Mouse (Mus musculus) right cerebral cortex, adult 2 months (tissue): ENCODE measurements at regions not wholly inside any gene's neighbourhood (a gene's known extent, or its start where the extent isn't known, plus 50 kb on each side); places are given as distances from the start of the nearest gene placed in this dataset.
A peak's percentile ranks its signal among the peaks of the same experiment; 100 is the strongest.

Experiments
- DNase-seq, 2 experiments: peaks; one replicate each; pipeline ENCODE4 v3.0.0; 2021 to 2022; ENCODE audit warnings: low spot score in 2 of 2

DNA sequence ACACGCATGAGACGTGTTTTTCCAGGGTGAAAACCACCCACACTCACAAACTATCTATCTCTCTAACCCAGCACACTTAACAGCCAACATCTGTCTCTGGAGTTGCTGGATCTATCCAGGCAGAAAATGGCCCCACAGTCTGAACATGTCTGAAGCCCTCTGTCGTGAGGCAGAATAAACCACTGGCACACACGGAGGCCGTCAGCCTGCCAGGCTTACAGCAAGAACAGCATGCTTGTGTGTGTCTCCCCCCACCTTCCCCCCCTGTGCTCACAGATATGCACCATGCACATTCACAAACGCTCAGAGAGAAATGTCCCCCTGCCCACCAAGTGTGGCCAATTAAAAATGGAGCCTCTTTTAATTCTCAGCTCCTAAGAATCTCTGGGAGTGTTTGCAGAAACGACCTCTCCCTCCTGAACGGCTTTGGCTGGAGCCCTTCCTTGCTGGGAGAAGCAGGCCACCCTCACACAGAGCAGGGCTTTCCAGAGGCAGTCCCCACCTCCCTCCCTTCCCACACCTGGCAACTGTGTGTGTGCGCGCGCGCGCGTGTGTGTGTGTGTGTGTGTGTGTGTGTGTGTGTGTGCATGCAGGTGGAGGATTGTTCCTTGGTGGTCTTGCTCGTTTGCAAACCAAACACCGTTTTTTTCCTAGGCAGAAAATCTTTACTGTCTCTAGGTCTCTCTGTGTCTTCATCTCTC lies 88.7 kb downstream of the Edn3 start:
- DNase-seq: no peak

DNA sequence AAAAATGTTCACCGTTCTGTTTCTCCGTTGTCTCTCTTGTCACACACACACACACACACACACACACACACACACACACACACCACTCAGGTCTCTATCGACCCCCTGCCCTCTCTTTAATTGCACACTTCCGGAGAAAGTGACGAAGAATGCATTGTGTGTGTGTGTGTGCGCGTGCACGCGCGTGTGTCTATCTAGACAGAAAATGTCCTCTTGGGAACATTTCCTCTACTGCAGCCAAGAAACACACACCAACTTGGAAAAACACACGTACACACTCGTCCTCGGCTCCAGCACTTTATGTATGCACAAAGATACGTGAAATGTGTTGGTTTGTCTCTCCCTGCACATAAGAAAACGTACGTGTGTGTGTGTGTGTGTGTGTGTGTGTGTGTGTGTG lies 90.4 kb downstream of the Edn3 start:
- DNase-seq: no peak

DNA sequence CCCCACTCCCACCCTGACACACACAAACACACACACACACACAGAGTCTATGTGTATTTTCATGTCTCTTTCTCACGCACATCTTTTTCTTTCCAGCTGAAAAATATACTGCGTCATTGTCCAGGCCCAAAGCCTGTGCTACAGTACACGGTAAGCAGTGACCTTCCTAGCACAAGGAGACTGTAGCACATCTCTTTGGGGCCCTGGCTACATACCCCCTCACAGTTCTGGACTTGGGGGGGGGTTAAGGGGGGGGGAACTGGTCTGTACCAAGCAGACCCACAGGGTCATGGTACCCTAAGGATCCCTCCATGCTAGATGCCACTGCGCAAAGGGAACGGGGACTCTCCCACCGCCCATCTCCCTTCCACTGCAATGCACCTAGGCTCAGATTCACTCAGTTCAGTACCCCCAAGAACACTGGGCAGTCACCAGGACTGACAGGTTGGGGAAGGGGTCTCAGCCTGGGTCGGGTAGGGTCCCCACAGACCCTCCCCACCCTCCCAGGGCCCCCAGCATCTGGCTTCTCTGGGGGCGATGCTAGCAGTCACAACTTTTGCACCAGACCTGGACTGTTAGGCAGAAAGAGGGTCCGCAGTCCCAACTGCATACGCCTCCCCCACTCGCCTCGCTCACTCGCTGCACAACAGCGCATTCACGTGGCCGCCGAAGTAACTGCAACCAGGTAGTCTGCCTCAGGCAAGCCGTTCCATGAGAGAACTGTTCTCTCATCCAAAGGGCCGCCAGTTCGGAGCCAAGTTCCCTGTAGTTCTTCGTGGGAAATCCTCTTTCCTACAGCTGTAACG lies 91.3 kb downstream of the Edn3 start:
- DNase-seq: peak; percentile 70 to 83

DNA sequence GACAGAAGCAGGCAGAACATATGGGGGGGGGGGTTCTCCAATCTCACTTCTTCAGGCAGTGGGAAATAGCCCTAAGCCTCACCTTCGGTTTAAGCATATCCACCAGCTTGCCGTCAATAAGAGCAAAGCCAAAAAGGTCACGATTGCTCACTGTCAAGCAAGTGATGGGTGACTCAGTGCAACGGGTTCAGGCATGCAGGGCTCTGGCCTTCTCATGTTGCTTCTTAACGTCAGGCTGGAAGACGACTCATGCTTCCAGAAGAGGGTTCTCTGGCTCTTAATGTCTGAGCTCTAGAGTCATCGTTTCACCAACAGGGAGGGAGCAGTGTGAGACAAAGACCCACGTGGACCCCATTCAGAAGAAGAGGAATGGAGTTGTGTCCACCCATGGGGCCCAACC lies 93.4 kb downstream of the Edn3 start:
- no peak for DNase-seq

DNA sequence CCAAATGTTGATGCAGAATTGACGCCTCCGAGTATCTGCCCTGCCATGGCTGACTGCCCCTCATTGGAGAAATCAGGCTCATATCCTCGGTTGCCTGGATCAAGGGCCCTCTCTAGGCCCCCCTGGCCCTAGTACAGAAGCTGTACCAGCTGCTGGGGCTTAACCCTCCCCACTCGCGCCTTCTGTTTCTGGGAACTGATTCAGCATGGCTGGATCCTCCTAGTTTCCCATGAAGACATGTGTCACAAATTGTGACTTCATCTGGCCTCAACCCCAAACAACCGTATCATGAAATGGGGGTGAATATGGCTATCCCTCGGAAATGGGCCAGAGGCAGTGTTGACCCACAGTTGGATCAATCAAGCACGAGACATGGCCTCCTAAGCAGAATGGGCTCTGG lies 95.1 kb downstream of the Edn3 start:
- DNase-seq: no peak

DNA sequence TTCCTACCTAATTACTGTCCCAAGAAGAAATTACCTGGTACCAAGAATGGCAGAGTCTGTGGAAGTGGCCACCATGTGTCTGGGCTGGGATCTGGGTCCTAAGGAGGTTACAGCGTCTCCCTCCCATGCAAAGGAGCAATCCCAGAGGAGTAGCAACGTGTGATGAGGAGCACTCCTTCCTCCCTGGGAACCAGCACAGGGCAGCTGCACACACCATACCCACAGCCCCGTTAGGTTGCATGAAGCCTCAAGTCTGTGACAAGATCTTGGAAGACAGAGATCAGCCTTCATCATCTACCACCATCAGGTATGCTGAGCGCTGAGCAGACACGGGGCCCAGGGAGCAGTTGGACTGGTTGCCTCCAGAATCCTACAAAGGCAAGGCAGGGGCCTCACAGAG lies 95.7 kb downstream of the Edn3 start:
- DNase-seq: no peak

DNA sequence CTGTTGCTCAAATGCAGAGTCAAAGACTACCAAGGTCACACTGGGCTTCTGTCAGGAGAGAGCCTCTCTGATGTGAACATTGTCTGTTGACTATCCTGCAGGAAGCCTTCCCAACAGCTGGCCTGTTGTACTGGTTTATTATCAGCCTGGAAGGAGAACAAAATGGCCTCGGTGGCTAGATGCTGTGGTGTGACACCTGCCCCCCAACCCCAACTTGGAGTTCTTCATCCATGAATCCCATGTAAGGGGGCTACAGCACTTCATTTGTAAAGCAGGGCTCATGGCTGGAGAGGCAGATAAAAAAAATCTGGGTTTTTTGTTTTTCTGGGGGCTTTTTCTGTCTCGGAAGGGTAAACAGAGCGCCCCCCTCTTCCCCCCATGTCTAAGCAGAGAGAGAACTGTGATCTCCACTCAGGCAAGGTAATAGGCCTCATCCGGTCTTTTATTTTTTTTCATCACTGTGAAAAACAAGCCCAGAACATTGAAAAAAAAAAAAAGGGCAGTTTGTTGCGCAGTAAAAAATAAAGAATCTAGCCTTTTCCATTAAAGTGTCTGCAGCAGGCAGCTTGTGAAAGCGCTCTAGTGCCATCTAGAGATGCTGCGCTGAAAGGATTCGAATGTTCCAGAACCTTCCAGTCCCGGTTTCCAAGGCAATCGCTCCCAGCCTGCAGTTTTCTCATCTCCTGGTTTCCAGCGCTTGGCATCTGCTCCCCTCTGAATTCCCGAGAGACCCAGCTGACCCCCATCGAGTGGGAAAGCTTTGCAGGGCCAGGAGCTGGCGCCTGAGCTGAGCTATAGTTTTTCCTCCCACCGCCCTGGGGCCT lies 97.8 kb downstream of the Edn3 start:
- DNase-seq: peak; percentile 76 to 77

DNA sequence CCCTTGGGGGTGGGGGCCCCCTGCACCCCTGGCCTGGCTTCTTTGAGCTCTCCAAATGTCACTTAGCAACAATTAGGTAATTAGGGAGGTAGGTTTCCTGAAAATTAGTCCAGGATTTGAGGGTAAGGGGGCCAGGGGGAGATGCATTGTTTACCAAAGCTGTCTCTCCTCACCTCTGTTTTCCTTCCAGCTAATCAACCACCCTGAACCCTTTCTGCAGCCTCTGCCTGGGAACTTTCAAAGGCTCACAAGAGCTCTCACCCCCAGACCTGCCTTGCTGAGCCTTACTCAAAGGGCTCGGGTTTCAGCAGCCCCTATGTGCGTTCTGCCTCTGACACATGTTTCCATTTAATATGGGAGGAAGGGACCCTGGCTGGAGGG lies 98.4 kb downstream of the Edn3 start:
- DNase-seq: no peak

DNA sequence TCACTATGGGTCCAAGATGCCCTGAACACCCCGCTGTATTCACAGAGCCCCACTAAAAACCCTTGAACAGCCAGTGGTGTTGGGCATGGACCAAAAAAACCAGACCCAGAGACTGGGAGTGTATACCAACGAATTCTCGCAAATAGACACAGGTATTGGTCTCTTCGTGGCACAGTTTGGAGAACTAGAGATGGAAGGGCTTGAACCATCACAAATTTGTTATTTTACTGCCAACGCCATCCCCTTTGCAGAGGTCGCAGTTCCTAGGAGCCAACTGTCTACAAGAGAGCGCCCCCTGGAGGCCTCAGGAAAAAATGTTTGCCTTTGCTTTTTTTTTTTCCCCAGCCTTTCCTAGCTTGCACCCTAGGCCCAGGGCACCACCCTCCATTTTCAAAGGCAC lies 99.1 kb downstream of the Edn3 start:
- DNase-seq: peak; percentile 8 to 13

DNA sequence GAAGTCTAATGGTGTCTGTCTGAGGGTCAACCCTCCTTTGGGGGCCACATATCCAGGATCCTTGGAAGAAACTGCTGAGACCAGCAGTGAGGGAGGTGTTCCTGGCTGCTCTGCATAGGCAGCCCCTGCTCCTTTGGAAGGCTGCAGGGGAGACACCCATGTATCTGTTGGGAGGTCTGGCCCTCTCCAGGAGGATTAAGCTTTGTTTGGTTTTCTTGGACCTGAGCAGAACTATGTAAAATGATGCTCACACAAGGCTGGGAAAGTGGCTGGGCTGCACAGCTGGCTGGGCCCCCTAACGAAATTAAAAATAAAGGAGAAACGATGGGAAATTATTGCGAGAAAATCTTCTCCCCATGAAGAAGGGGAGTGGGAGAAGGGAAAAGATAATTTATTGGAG lies 104.2 kb downstream of the Edn3 start:
- no peak for DNase-seq

DNA sequence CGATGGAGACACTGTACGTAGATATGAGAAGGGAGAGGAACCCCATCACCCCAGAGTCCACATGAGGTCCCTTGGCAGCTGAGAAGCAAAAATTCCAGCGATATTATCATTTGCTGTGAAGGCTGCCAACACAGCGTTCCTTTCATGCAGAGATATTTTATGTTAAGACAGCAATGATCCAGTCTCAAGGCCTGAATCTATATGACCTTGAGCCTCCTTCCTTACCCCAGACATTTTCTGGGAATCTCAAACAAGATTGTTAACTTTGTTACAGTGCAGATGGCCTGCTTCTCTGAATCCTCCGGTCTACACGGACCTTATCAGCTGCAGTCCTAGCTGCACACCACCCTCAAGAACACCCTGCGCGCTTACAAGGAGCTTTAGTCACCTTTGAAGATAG lies 106.1 kb downstream of the Edn3 start:
- no peak for DNase-seq

DNA sequence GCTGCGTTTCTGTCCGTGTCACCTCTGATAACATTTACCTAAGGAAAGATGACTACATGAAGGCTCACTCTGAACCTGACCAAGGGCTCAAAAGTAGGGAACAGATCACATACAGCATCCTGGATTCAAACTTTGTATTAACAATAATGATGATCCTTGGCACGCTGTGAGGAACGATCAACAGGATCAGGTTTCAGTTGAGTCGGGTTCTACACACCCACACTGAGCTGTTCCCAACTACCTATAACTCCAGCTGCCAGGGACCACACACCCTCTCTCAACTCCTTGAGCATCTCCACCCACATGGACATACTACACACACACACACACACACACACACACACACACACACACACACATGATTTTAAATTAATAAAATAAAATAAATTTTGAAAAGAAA lies 107.0 kb downstream of the Edn3 start:
- DNase-seq: no peak

DNA sequence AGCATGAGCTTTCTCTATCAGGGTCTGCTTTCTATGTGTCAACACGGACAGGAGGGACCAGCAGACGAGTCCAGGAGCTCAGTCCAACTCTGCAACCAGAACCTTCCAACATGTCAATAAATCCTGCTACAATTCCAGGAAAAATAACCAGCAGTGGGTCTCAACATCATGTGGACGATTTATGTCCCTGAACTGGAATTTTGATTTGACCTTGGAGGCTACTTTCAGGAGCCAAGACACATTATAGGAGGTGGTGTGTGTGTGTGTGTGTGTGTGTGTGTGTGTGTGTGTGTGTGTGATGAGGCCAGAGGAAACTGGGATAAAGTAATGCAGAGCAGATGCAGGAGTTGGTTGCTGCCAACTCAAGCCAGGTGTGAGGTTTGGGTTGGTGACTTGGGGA lies 107.8 kb downstream of the Edn3 start:
- no peak for DNase-seq

DNA sequence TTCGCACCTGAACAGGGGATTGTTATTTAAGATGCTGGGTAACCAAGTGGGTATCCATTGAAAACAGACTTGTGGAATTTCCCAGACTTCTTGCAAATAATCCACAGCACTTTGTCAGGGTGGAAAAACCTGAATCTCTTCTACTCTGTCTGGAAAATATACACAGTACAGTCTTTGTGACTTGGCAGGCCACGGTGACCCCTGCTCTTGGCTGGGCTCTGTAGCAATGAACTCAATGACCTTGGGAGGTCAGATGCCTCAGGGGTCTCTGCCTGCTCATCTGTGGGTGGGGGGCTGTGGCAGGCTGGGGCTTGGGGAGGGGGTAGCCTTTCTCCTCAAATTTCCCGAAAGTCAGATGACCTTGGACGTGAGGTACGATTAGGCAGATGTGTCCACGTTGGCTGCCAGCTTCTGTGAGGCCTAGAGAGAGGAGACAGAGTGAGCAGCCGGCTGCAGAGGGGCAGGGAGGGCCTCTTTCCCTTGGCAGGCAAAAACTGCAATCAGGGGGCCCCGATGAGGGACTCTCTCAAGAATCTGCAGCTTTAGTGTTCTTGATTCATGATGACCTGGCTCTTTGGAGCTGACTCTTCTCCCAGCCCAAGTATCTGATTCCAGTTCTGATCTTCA lies 108.4 kb downstream of the Edn3 start:
- no peak for DNase-seq

DNA sequence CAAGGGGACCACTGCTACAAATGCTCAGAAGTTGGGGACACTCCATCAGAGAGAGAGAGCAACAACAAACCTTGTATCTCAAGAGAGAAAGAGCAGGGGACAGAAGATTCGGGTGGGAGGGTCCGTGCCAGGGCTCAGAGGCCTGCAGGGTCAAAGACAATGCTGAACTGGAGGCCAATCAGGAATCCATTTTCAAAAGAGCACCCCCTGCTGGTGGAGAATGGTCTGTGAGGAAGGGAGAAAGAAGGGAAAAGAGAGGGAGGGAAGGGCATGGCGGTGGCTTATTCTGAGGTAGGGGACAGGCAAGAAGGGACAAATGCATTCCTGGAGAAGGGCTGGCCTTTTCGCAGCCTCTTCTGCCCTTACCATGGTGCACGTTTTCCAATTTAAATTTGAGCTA lies 109.9 kb downstream of the Edn3 start:
- DNase-seq: no peak

DNA sequence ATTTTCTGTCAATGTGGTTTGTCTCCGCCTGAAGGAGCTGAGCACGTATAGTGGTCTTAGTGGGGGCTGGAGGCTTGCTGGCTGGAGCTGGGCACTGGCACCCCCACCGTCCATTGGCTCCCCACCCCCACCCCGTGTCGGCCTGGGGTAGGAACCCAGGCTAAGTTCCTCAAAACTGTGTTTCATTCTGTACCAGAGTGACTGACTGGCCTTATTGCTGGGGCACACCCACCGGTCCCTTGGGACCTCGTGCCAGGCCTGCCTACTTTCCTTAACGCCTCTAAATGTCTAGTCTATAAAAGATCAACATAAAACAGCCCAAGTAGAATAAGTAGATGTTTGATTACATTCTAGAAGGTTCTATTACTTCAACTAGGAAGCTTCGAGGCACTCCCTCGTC lies 110.8 kb downstream of the Edn3 start:
- no peak for DNase-seq

DNA sequence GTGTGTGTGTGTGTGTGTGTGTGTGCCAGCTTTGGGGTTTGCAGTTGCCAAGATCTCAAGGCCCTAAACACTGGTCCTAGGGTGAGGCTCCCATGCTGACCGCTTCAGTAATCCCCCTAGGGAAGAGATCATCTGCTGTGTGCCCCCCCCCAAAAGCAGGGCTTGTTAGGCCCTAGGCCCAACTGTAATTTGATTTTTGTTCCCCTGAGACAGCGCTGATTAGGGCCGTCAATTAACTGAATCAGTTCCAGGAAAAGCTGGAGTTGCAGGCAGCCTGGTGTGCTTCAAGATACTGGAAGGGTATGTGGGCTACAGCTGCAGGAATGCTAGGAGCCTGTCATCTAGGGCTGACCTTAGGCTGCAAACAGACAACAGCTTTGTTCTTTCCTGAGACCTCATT lies 111.4 kb downstream of the Edn3 start:
- DNase-seq: no peak

DNA sequence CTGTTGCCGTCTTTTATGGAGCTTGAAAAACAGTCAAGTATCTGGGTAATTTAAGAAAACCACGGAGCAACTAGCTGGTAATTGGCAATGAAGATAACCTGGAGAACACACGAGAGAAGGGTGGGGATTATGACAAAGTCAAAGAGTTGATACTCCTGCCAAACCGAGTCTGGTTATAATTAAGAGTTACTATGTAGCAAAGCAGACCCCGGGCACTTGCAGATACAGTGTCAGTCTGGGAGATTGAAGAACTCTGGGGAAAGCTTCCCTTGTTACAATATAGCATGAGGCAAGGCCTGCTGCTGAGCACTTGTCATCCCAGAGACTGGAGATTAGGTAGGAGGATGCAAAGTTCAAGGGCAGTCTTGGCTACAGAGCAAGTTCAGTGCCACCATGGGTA lies 116.5 kb downstream of the Edn3 start:
- DNase-seq: no peak

DNA sequence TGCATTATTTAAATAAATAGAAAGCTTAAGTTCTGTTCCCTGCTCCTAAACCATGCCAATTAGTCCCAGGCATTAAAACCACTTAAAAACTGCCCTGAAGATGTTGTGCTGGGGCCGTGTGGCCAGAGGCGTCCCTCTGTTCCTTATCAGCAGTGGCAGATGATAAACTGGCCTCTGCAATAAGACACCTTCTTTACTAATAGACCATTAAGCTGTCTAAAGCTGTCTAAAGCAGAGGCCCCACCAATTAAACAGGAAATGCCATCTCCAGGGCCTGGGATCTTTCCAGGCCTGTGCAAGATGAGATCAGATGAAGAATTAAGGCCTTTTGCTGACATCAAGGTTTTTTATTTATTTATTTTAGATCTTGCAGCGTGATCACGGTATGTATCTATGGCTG lies 118.6 kb downstream of the Edn3 start:
- no peak for DNase-seq

DNA sequence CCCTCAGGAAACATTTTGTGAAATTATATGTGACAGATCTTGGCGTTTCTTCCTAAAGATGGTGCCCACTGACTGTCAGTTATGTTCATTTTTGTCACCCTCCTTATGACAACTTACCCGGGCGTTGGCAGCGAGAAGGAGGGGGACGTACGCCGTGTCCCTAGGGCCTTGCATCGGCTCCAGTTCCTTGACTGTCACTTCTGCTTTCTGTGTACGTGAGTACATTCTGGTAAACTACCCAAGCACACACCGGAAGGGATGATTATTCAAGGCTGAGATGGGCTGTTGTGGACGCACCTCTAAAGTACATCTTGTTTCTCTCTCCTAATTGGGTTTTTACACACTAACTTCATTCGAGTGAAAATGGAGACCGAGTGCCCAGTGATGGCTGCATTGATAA lies 120.2 kb downstream of the Edn3 start:
- no peak for DNase-seq

DNA sequence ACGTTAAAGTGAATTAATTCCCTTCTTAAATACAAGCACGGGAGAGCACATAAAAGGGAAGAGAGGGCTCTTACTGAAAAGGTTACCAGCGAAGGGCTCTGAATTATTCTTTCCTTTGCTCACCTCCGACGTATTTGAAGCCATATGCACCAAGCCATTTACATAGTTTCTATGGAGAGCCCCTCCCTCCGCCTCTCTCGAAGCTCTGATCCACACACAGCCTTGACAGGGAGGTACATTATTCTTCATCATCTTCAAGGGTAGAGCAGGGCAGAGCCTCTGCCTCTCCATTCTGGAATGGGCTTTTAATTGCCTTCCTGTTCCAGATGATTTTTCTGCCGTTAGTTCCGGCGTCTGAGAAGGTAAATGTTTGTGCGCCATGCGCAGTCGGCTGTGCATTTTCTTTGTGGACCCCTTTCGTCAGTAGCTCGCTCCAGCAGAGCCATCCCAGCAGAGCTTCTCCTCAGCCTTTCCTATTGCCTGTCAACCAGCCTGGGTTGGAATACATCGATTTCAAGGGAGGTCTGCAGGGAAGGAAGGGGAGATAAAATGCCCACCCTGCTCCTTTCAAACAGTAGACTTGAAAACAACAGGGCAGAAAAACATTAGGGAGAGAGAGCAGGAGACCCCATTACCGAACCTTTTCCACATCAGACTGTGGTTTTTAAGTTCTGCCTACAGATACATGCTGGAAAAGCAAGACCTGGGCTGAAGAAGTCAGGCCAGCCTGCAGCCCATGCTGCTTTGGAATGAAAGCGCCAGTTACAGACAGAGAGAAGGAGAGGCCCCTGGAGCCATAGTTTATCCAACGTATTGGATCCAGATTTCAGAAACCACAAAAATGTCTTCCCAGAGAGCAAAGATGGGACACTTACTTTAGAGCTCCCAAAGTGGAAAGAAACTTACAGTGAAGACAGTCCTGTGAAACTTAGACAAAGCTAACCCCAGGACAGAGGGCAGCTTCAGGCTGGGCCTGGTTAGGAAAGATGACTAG lies 124.1 kb downstream of the Edn3 start:
- DNase-seq: no peak
